Mouse (Mus musculus): ENCODE results near the gene Laptm4a.

GRCm38 (mm10) chr12:8900919-8901663 is 20.4 kb upstream of the Laptm4a start:
- TF ChIP-seq CTCF (IDR thresholded peaks at IDR 0.05; ENCODE audit: low read depth) (no peak), EP300 (IDR thresholded peaks at IDR 0.05; ENCODE audit: low read depth) (no peak)
